Mouse (Mus musculus) skeletal muscle tissue, postnatal 0 days (tissue): ENCODE results near the gene Arhgdib. TPM values are rescaled to one million over a fixed set of nuclear protein-coding genes. Genes with fewer than 3 reads are reported as not detected.

Experiments
- polyA plus RNA-seq: library from polyadenylated mRNA; unstranded; fragments of >200 nt; fragmentation: Nextera tagmentation; extraction: Ambion mirVana; gene quantifications from 2 replicates; pipeline ENCODE4 v1.2.1, GENCODE M21; 2015

Gene Arhgdib
- polyA plus RNA-seq: 47.1 and 65.8 TPM in 2 replicates

GRCm38 (mm10) chr6:136941051-136942021 is at the start of gene Arhgdib:
Gene Arhgdib, minus strand, starts transcription at chr6:136941899.

GRCm38 (mm10) chr6:136923532-136923931 is 18.2 kb downstream of the Arhgdib start, which contains the start of gene Pde6h:
Gene Pde6h, plus strand, starts transcription at chr6:136923832.

GRCm38 (mm10) chr6:136922080-136922479 is 19.6 kb downstream of the Arhgdib start, which contains the start of gene Erp27:
Gene Erp27, minus strand, starts transcription at chr6:136922180.

GRCm38 (mm10) chr6:136875670-136876069 is 66.0 kb downstream of the Arhgdib start, which contains the start of gene Mgp:
Gene Mgp, minus strand, starts transcription at chr6:136875823.

Other genes with a start within 250 kb of the Arhgdib start
- not detected in 2 replicates for gene Gucy2c, start 160.1 kb downstream of the Arhgdib start, polyA plus RNA-seq
- 0.26 and 0.28 TPM in 2 replicates for gene Hist4h4, start 137.5 kb downstream of the Arhgdib start, polyA plus RNA-seq
- gene H2afj, start 133.7 kb downstream of the Arhgdib start, polyA plus RNA-seq: 38.7 and 55.9 TPM in 2 replicates
- 0.50 and 0.60 TPM in 2 replicates for gene BC049715, start 114.3 kb downstream of the Arhgdib start, polyA plus RNA-seq
- gene Wbp11, start 113.7 kb downstream of the Arhgdib start, polyA plus RNA-seq: 53.0 and 56.4 TPM in 2 replicates
- 0.96 and 1.1 TPM in 2 replicates for gene Smco3, start 106.4 kb downstream of the Arhgdib start, polyA plus RNA-seq
- 0.30 and 0.36 TPM in 2 replicates for gene Art4, start 84.2 kb downstream of the Arhgdib start, polyA plus RNA-seq
- 124 and 127 TPM in 2 replicates for gene Mgp, start 66.1 kb downstream of the Arhgdib start, polyA plus RNA-seq
- gene Erp27, start 19.7 kb downstream of the Arhgdib start, polyA plus RNA-seq: 0.50 and 0.55 TPM in 2 replicates
- gene Pde6h, start 18.1 kb downstream of the Arhgdib start, polyA plus RNA-seq: not detected in 2 replicates
- 10.7 and 11.1 TPM in 2 replicates for gene Rerg, start 228.6 kb upstream of the Arhgdib start, polyA plus RNA-seq